Mouse (Mus musculus): ENCODE results near the gene Cenps. TPM values are rescaled to one million over a fixed set of nuclear protein-coding genes. Genes with fewer than 3 reads are reported as not detected.
"Not testable (repeated sequence)": the region's sequence is repeated elsewhere in the genome, so short reads cannot be mapped to it uniquely, and the experiment has no call there.

Gene Cenps
- total RNA-seq, 4 experiments from 2014 or later: 10.3 to 21.1 (median 14.9) TPM

DNA sequence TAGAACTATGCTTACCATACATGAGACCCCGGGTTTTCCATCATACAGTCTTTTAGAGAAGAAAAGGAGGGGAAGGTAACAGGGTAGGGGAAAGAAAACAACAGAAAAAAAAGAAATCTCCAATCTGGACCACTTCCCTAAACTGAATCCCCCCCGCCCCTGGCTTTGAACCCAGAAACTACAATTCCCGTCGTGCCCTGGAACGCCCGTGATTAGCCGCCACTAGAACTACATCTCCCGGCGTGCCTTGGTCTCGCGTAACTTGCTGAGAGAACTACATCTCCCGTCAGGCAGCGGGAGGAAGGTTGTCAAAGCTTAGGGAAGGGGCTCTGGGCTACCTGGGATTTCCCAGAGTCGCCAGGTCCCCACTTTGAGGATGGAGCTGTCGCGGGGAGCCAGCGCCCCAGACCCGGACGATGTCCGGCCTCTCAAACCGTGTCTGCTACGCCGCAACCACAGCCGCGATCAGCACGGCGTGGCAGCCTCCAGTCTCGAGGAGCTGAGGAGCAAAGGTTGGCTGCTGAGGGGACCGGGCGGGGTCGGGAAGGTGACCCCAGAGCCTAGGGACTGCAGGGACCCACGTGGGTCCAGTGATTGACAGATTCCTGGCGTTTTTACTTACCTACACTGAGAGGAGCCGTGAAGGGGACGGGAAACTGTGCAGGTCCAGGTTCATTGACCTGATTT, 33.4 kb downstream of the Cenps start, which contains the start of gene Dffa:
Gene Dffa (plus strand): TSS at position 272 of the 687 bp plus-strand sequence.
- peak; percentile 89 for DNase-seq

DNA sequence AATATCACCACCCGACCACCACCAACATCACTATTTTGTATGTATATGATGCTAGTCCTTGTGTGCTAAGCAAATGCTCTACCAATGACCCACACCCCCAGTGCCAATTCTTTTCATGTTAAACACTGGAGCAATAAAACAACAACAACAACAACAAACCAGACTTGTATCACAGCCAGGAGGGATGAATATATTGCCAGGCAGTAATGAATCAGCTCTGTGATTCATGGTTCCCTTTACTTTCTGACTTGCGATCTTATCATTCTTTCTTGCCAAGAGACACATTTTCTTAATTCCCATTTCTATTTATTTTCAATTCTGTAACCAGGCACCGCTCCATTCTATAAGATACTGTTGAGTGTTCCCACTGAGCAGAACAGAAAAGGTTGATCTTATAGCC, 36.0 kb downstream of the Cenps start:
- DNase-seq: no peak

DNA sequence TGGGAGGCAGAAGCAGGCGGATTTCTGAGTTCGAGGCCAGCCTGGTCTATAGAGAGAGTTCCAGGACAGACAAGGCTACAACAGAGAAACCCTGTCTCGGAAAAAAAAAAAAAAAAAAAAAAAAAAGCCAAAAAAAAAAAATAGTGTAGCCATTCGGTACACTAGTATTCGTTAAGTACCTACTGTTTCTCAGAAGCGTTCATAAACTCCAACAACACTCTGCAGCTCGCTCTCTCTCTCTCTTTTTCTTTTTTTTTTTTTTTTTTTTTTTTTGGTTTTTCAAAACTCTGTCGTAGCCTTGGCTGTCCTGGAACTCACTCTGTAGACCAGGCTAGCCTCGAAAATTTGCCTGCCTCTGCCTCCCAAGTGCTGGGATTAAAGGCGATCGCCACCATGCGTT, 37.0 kb downstream of the Cenps start:
- DNase-seq: not testable (repeated sequence)

DNA sequence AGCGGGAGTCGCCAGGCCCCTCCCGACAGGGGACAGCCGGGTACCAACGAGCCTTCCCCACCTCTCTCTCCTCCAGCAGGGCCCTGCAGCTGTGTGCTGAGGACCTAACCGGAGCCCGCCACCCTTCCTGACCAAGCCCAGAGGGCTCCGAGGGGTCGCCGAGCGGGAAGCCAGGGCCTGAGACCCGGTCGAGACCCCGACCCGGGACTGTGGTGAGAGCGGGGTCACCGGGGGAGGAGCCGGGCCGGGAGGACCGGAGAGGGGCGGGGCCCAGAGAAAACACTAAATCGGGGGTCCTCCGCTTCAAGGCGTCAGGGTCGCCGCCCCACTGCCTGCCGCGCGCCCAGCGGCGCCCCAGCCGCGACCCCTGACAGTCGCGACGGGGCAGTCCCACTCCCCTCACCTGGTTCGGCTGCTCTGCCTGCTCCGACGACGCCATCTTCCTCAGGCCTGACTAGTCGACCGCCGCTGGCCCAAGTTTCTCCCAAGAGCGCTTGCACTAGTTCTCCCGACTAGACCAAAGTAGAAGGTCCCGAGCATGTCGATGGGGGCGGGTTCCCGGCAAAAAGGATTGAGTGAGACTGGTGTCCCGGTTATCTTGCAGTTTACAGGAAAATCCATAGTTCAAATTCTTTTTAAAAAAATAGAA, 37.9 kb downstream of the Cenps start, which contains the start of gene Pex14:
Gene Pex14 (minus strand): TSS at position 508 of the 649 bp plus-strand sequence.
- peak; percentile 88 for DNase-seq

DNA sequence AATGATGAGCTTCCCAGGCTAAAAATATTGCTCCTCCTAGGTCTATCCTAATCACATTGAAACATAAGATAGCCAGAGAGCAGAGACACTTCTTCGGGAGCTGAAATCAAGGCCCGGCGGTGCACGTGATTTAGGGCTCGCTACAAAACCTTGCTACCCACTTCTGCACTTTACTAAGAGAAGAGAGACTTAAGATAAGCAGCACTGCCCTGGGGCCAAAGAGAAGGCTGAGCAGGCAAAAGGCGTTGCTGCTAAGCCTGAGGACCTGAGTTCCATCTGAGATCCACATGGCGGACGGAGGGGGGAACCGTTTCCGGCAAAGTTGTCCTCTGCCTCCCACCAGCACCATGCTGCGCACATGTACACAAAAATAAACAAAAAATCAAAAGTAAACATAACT, 38.9 kb downstream of the Cenps start:
- DNase-seq: no peak

DNA sequence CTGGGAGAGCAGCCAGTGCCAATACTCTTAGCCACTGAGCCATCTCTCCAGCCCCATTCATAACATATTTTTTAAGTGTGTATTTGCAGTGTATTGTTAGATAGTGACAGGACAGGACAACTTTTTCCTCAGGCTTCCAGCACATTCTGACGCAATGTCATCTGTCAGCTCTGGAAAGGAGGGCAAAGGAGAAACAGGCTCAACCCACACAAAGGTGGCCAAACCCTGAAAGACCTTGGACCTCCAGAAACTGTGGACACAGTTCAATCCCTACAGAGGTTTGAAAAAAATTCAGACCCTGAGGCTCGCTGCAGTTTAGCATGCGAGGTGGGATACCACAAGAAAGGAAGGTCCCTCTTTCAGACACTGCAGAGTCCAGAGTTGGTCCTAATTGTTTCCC, 39.5 kb downstream of the Cenps start:
- no peak for DNase-seq

DNA sequence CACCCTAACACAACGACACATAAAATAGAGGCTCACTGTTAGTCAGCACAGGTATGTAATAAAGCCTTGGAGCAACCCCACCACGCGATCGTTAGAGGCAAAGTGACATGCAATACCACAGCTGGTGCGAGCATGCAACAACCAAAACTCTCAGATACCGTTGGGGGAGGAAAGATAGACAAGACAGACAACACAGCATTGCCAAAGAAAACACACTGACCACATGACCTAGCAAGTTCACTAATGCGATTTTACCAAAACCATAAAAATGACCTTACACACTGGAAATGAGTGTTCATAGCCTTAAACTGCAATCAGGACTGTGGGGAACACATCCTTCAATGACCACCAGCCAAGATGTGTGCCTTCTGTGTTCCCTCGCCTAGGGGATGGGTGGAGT, 46.1 kb downstream of the Cenps start:
- no peak for DNase-seq

DNA sequence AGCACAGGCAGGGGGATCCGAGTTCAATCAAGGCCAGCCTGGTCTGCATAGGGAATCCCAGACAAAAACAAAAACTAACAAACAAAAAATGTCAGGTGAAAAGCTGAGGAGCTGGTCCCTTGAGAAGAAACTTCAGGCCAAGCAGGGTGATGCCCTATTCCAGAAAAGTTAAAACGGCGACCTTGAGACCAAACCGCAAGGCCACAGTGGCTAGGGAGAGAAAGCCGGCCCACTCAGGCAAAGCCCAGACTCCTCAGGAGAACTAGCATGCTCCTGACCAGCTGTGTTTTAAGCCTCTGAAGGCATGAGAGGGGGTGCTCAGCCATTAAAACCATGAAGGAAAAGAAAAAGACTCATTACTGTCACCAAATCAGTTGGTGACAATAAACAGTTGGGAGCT, 52.0 kb downstream of the Cenps start:
- no peak for DNase-seq

DNA sequence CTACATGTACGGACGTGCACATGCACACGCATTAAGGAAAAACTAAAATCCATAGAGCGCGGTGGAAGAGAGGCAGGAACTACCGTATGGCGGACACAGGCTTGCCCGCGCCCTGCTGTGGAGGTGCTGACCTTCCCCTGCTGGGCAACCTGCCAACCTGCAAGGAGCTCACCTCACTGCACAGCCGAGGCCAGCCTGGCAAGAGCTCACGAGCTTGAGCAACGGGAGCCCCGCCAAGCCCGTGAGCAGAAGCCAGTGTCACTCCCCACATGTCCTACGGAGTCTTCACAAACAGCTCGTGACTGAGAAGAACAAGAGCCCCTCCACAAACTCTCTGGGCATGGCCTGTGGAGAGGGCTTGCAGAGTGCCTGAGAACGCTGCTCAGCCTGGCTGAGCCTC, 55.9 kb downstream of the Cenps start:
- peak; percentile 88 for DNase-seq

DNA sequence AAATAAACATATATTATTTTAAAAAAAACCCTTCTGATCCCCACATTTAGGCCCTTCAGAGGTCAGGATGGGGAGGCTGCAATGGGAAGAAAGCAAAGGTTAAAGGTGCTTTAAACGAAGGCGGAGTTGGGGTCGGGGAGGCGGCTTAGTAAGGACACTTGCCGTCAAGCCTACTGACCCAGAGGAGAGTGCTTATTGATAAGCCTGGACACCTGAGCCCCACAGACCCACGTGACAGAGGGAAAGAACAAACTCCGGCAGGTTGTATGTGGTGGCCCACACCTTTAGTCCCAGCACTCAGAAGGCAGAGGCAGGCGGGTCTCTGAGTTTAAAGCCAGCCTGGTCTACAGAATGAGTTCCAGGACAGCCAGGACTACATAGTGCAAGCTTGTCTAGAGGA, 57.3 kb downstream of the Cenps start:
- DNase-seq: no peak

DNA sequence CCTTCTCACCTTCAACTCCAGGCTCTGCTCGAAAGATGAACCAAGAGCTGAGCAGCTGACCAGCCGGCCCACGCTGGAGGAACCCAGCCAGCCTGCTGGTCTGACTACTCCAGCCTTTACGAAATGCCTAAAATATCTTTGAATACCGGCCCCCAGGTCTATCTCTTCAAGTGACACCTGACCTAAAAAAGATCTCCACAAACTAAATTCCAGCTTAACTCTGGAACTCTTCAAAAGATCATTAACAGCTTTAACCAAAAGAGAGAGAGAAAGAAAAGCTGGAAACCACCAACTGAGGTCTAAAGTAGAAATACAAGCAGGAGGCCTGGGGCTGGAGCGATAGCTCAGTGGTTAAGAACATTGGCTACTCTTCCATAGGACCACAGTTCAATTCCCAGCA, 57.8 kb downstream of the Cenps start:
- no peak for DNase-seq

DNA sequence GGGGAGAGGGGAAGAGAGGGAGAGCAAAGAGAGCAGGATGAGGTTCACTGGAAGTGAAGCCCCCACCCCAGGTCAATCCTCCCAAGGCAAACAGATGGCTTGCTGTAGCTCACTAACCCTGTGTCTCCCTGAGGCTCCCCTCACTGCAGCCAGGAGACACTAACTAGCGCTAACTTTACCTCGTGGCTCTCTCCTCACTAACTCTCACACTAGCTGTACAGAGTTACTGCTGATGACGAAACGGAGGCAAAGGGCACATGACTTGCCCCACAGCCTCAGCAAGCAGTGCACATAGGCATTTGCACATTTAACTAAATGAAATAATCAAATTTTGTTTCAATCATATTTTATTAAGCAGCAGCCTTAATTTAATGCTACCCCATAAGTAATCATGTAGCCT, 59.2 kb downstream of the Cenps start:
- DNase-seq: no peak

Other genes with a start within 250 kb of the Cenps start
- gene Pex14, start 37.8 kb downstream of the Cenps start, total RNA-seq (2022): 10 to 100 TPM; 63.2 to 74.7 (median 67.3) TPM
- 10 to 100 TPM; 25.3 to 31.7 (median 26.4) TPM for gene Dffa, start 33.5 kb downstream of the Cenps start, total RNA-seq (2022)
- 1 to 10 TPM in 3 of 4 experiments, under 1 TPM in 1; 0.90 to 4.7 (median 2.1) TPM for gene Cort, start 10.9 kb downstream of the Cenps start, total RNA-seq (2022)
- 100 to 1,000 TPM; 167 to 272 (median 233) TPM for gene Pgd, start 29.1 kb upstream of the Cenps start, total RNA-seq (2022)
- gene Kif1b, start 170.1 kb upstream of the Cenps start, total RNA-seq (2022): 100 to 1,000 TPM; 136 to 190 (median 174) TPM

All from adrenal gland, adult 8-10 months (tissue).